Mouse (Mus musculus) small intestine, adult 2 months (tissue): ENCODE measurements around the gene Junb. TPM values are rescaled to one million over a fixed set of nuclear protein-coding genes. Genes with fewer than 3 reads are reported as not detected.

Source experiments
- H3K27ac ChIP-seq: fragments of 200-500 bp; 2 replicates; pipeline ENCODE4 v1.5.1; 2012; ENCODE audit warnings: low read depth, low read length, control low read depth, inconsistent platforms; ENCODE audit not compliant: insufficient read depth
- H3K27me3 ChIP-seq: fragments of 200-500 bp; 2 replicates; pipeline ENCODE4 v1.6.1; 2012; ENCODE audit warnings: mild to moderate bottlenecking, moderate library complexity, low read length, inconsistent platforms; ENCODE audit not compliant: control insufficient read depth, insufficient read depth
- H3K36me3 ChIP-seq: fragments of 200-500 bp; 2 replicates; pipeline ENCODE4 v1.6.1; 2012; ENCODE audit warnings: mild to moderate bottlenecking, low read length, control low read depth, inconsistent platforms; ENCODE audit not compliant: control insufficient read depth, insufficient read depth
- H3K4me1 ChIP-seq: fragments of 200-500 bp; 2 replicates; pipeline ENCODE4 v1.6.1; 2012; ENCODE audit warnings: low read length, inconsistent platforms, mixed read lengths; ENCODE audit not compliant: control insufficient read depth, insufficient read depth, insufficient read length
- H3K4me3 ChIP-seq: fragments of 200-500 bp; 2 replicates; pipeline ENCODE4 v1.5.1; 2012; ENCODE audit warnings: low read depth, mild to moderate bottlenecking, control low read depth, inconsistent platforms, low read length, moderate library complexity
- CTCF ChIP-seq: fragments of 200-500 bp; IDR thresholded peaks from 2 replicates; pipeline ENCODE4 v1.5.1; 2012; ENCODE audit warnings: low read depth, mild to moderate bottlenecking, control low read depth, inconsistent platforms, low read length, moderate library complexity, mixed read lengths; ENCODE audit not compliant: insufficient replicate concordance, insufficient read length; ENCODE audit errors: extremely low read depth
- POLR2A ChIP-seq: fragments of 200-500 bp; IDR thresholded peaks from 2 replicates; pipeline ENCODE4 v1.6.1; 2012; ENCODE audit warnings: low read depth, mild to moderate bottlenecking, control low read depth, inconsistent platforms, low read length, moderate library complexity
- WGBS: fragments of 180-500 bp; shearing (Covaris S2); methylation state at CpG from one replicate; pipeline ENCODE4 v1.1.7; 2018; 5-methylcytosine and 5-hydroxymethylcytosine counted together
- polyA plus RNA-seq: library from polyadenylated mRNA; depleted of rRNA; stranded (reverse); fragments of >200 nt; gene quantifications from 2 replicates; pipeline ENCODE4 v1.2.3, GENCODE M21; 2012

Gene Junb
- polyA plus RNA-seq, 1 experiment = 329 TPM

GRCm38 (mm10) chr8:84989311-84989731 is 10.8 kb upstream of the Junb start:
- 5% methylated on average over 15 of the region's 15 CpGs for WGBS
- no peaks in the 10 kb centered on the region for H3K27me3 ChIP-seq
- peak overlapping the region; percentile 51 for H3K4me3 ChIP-seq
- TF ChIP-seq POLR2A (peak; percentile 31; the same call in 1 of the 2 replicates), CTCF (no peak)
- H3K4me1 ChIP-seq = peaks cover 28% of the 10 kb centered on the region
- 0 out of 2 replicates have a peak, but pooled peaks cover 2% of the 10 kb centered on the region for H3K36me3 ChIP-seq
- peak overlapping the region; percentile 79 for H3K27ac ChIP-seq

DNA sequence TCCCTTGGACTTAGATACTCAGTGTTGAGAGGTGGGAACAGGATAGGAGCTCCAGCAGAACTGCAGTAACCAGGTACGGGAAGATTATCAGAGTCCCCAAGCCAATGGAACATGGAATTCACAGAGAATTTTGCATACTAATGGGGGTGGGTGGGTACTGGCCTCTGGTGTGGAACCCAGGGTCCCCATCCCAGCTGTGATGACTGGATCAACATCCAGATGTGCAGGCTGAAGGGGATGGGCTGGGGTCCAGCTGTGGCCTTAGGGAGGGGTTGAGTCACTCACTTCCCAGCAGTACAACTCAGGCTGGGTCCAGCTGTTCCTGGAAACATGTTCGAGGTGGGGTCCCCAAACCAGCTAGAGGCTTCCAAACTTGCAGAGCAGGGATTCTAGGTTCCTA is 9.4 kb upstream of the Junb start:
- 0 out of 2 replicates have a peak, but pooled peaks cover 2% of the 10 kb centered on the region for H3K36me3 ChIP-seq
- no peak for TF ChIP-seq POLR2A
- no peak for TF ChIP-seq CTCF
- H3K4me1 ChIP-seq = peaks cover 33% of the 10 kb centered on the region
- 78% methylated on average over 2 of the region's 2 CpGs for WGBS
- peak overlapping the region; percentile 10; the same call in 1 of the 2 replicates for H3K27ac ChIP-seq
- H3K4me3 ChIP-seq = no peak overlapping the region
- H3K27me3 ChIP-seq = no peaks in the 10 kb centered on the region

GRCm38 (mm10) chr8:84987388-84987787 is 8.9 kb upstream of the Junb start:
- H3K27ac ChIP-seq = peak overlapping the region; percentile 10; the same call in 1 of the 2 replicates
- no peak overlapping the region for H3K4me3 ChIP-seq
- TF ChIP-seq CTCF (no peak), POLR2A (no peak)
- H3K27me3 ChIP-seq = no peaks in the 10 kb centered on the region
- peaks cover 38% of the 10 kb centered on the region for H3K4me1 ChIP-seq
- 0 out of 2 replicates have a peak, but pooled peaks cover 2% of the 10 kb centered on the region for H3K36me3 ChIP-seq
- 66% methylated on average over 5 of the region's 5 CpGs for WGBS

DNA sequence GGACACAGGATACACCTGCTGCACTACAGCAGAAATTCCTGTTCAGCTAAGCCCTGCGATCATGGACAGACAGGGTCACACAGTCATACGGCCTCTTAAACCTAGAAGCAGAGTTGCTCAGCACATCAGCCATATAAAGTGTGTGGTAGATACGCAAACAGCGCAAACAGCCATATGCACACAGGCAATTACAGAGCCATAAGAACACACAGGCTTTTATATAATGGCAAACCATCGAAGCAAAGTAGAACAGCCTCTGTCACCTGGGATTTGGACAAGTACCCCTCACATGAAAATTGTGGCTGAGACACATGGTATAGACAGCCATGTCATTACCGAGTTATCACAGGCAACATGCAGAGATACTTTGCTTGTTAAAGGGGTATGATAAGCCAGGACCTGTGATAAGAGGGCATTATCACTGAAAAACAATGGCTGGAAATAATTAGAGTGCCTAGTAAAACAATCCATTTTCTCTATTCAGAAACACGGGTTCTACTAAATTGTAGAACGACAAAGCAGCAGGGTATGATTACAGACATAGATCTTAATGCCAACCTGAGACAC is 7.9 kb upstream of the Junb start:
- TF ChIP-seq CTCF (no peak), POLR2A (no peak)
- Histone ChIP-seq H3K27ac (peak overlapping the region; percentile 80), H3K4me3 (peak overlapping the region; percentile 64), H3K36me3 (no peaks in the 10 kb centered on the region), H3K27me3 (no peaks in the 10 kb centered on the region), H3K4me1 (peaks cover 47% of the 10 kb centered on the region)
- 14% methylated on average over 8 of the region's 8 CpGs for WGBS

GRCm38 (mm10) chr8:84985684-84986378 is 7.3 kb upstream of the Junb start:
- peaks cover 49% of the 10 kb centered on the region for H3K4me1 ChIP-seq
- no peaks in the 10 kb centered on the region for H3K27me3 ChIP-seq
- peak overlapping the region; percentile 64 for H3K4me3 ChIP-seq
- no peaks in the 10 kb centered on the region for H3K36me3 ChIP-seq
- WGBS = under 1% methylated on average over 53 of the region's 53 CpGs
- H3K27ac ChIP-seq = peak overlapping the region; percentile 80
- TF ChIP-seq CTCF (no peak), POLR2A (no peak; the same call in 1 of the 2 replicates)

DNA sequence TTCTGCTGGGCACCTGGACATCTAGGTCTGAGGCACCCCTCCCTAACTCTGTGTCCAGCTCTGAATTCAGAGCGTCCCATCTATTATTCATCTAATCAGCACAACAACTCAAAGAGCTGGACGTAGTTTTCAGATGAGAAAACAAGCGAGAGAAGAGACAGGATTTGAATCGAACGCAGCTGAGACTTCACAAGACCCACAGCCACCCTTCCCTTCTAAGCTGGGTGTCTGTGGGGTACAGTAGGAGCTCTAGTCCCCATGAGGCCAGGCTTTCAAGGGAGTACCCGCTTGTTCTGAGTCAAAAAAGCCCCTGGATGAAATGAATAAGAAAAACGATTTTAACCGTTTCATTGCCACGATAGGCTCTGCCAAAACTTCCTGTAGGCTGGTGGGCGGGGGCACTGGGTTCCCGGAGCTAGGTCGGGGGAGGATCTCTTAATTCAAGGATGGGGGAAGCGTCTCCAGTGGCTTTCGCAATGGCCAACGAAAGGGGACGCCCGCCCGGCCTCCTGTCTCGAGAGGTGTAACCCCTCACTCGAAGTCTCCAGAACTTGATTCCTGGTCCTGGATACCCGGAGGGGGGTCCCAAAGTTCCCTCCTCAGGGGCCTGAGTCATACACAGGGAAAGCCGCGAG is 6.6 kb upstream of the Junb start:
- TF ChIP-seq POLR2A (no peak), CTCF (no peak)
- Histone ChIP-seq H3K27ac (peak overlapping the region; percentile 80), H3K4me1 (peaks cover 55% of the 10 kb centered on the region), H3K36me3 (no peaks in the 10 kb centered on the region), H3K4me3 (peak overlapping the region; percentile 64), H3K27me3 (no peaks in the 10 kb centered on the region)
- 2% methylated on average over 23 of the region's 23 CpGs for WGBS

- Histone ChIP-seq H3K27me3 (no peaks in the 10 kb centered on the region), H3K4me3 (peak overlapping the region; percentile 64), H3K27ac (peak overlapping the region; percentile 80), H3K4me1 (peaks cover 55% of the 10 kb centered on the region), H3K36me3 (no peaks in the 10 kb centered on the region)
- TF ChIP-seq CTCF = no peak
- 2% methylated on average over 16 of the region's 16 CpGs for WGBS
Measured at GRCm38 (mm10) chr8:84984294-84985048, 6.0 kb upstream of the Junb start.
